Mouse (Mus musculus) C2C12 (cell line): ENCODE data around the gene Rufy1.

ENCODE experiments used
- CTCF ChIP-seq: IDR thresholded peaks from one replicate; pipeline ENCODE4 v1.5.1; 2011; ENCODE audit not compliant: control insufficient read depth, insufficient read depth, insufficient read length
- MAX ChIP-seq: IDR thresholded peaks from one replicate; pipeline ENCODE4 v1.6.1; 2011; ENCODE audit warnings: mild to moderate bottlenecking, control low read depth
- MYOG ChIP-seq: IDR thresholded peaks from one replicate; pipeline ENCODE4 v1.6.1; 2011; ENCODE audit not compliant: control insufficient read depth, insufficient read length; ENCODE audit errors: extremely low read depth

DNA sequence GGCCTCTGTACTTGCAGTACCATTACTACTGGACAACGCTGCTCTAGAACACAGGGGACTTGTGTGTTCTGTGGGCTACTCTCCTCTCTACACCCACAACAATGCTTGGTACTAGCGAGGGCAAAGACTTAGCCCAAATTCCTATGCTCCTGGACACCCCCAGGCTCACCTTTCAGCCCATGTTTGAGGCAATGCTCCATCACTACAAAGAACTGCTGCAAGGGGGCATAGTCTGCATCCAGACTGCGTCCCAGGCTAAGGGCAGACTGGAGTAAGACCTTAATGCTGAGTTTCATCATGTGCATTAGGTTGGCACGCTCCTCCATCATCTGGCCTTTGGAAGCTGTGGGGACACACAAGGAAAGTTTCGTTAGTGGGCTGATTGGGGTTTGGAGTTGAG, 9.5 kb downstream of the Rufy1 start:
- no peak for TF ChIP-seq CTCF
- TF ChIP-seq MYOG = no peak
- no peak for TF ChIP-seq MAX
